Mouse (Mus musculus) megakaryocyte, adult 5-6 weeks (primary cell): ENCODE measurements around the gene Lax1. TPM values are rescaled to one million over a fixed set of nuclear protein-coding genes. Genes with fewer than 3 reads are reported as not detected.
"Not testable (repeated sequence)": the region's sequence is repeated elsewhere in the genome, so short reads cannot be mapped to it uniquely, and the experiment has no call there.

Experiments used
- ATAC-seq: 2 replicates; pipeline ENCODE4 v1.8.0; 2016; ENCODE audit warnings: mild to moderate bottlenecking, inconsistent platforms; ENCODE audit not compliant: poor library complexity, severe bottlenecking
- total RNA-seq, 2 experiments: library from RNA; stranded (forward) in 1 of 2; stranded (reverse) in 1 of 2; fragments of 153-499, 151-499 nt in 1 of 2; fragments of 221-1000, 200-1000 nt in 1 of 2; gene quantifications; 2 replicates each; pipeline versions ENCODE4 v1.2.3 to v1.2.4; 2015 to 2017

Lax1 gene
- total RNA-seq (2015) (0.96 and 1.0 TPM in 2 replicates), total RNA-seq (2017) (1.8 and 3.0 TPM in 2 replicates)

DNA sequence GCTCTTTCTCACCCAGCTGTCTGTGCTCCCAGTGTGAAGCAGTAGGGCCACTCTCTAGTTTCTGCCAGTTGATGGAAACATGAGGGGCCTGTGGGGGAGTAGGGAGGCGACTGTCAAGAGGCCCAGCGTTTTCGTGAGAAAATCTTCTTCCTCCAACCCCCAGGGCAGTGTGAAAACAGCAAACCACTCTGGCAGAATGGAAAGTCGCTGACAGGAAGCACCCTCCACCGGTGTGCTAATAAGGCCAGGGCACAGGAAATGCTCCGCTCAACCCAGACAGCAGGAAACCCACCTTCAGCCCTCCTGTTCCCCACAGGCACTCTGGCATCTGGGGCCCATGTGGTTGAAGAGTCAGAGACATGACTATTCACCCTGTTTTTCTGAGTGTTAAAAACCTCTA, at the start of gene Lax1:
TSS of gene Lax1 (minus strand) at position 212 of the 400 bp plus-strand sequence.
- peak; percentile 73 for ATAC-seq

DNA sequence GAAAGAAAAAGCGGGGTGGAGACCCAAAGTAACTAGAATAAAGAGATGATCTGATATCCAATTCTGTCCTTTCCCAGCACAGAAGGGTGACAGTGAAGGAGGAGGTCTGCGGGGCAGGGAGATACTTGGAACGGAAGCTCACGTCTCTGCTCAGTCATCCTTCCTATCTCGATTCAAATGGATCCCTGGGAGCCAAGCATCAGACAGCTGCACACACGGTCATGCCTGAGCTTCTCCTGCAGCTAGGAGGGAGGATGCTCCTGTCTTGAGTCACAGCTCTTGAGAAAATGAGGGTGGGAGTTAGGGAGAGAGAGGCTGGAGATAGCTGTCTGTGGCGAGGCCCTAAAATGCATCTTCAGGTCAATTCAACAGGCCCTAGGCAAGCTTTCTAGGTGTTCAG, 46.8 kb upstream of the Lax1 start:
- ATAC-seq: no peak

- ATAC-seq: no peak
Measured at GRCm38 (mm10) chr1:133735995-133736652, 46.2 kb upstream of the Lax1 start.

- no peak for ATAC-seq
Measured at GRCm38 (mm10) chr1:133732814-133733213, 42.9 kb upstream of the Lax1 start.

- no peak for ATAC-seq
Measured at GRCm38 (mm10) chr1:133728339-133728738, 38.4 kb upstream of the Lax1 start.

- ATAC-seq: no peak
Measured at GRCm38 (mm10) chr1:133720342-133720741, 30.4 kb upstream of the Lax1 start.

GRCm38 (mm10) chr1:133718786-133719185, 28.9 kb upstream of the Lax1 start:
- no peak for ATAC-seq

GRCm38 (mm10) chr1:133718296-133718695, 28.4 kb upstream of the Lax1 start:
- no peak for ATAC-seq

DNA sequence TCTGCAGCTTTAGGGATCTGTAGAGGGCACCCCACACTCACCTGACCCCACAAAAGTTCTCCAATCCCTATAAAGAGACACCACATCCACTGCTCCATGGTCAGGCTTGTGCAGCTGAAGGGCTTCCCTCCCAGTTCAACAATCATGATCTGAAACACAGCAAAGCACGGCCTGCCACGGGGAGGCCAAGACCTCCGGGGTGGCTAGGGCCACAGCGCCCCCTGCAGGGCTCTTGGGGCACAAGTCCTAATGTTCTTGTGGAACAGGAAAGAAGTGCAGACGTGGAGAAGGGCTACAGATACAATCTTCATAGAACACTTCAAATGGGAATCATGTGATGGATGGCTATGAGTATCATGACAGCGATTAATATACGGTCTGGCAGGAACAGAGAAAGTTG, 26.6 kb upstream of the Lax1 start:
- ATAC-seq: no peak

DNA sequence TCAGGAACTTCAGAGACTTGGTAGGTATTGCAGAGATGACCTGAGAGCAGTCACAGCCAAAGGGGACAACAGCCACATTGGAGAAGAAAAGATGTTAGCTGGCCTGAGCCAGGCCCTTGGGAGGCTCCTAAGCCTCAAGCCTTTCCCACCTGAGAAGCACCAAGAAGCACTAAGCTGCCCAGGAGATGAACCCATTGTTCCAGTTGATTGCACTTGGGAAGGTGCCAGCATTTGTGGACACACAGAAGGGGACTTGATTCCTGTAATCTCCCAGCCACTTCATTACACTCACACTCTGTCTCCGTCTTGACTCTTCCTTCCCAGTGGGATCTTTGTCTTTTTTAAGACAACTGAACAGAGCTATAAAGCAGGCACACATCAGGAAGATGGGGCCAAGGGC, 25.3 kb upstream of the Lax1 start:
- ATAC-seq: no peak

GRCm38 (mm10) chr1:133713009-133713370, 23.1 kb upstream of the Lax1 start:
- no peak for ATAC-seq

DNA sequence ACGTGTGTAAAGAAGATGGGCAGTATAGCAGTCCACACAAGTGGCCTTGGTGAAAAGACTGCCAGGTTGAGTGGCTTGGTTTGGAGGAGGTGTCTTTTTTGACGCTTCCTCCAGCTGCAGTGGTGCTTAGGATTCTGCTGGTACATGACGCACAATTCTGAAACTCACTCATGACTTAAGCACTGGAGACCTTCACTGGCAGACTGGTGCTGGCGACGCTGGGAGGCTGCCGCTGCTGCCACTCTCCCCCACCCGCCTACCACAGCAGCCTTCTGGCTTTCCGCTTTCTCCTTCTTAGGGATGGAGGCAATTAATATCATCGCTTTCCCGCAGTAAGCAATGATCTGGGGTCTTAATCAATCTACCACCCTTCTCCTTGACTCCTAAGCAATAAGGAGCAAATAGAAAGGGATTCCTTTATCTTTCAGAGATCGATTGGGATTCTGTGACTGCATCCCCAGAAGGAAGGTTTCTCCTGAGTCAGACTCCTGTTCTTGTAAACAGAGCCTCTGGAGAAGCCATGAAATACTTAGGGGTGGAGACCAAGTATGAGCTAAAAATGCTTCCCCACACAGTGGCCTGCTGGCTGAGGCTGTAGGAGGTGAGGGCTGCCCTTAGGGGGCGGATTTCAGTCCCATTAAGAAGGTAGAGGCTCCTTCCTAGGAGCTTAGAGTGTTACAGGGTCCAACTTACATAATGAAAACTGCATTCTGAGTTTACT, 22.5 kb upstream of the Lax1 start:
- ATAC-seq: no peak

DNA sequence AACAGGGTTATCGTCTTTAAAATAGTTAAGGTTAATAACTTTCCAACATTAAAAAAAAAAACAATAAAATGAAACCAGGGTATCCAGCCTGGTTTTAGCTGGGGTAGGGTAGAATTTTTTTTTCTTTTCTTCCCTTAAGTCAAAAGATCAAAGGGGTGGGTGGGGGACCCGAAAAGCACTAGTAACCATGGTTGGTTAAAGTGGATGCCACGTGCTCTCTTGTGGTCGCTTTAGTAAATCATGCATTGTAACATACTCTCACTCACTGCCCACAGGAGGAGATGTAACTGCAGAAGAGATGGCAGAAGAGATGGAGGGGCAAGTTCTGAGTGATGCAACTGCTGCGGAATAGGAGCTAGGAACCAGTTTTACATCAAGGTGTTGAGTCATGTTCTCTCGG, 21.5 kb upstream of the Lax1 start:
- 0 out of 2 replicates have a peak, but pooled peaks have one; percentile 38 for ATAC-seq

GRCm38 (mm10) chr1:133710895-133711294, 21.0 kb upstream of the Lax1 start:
- no peak for ATAC-seq

GRCm38 (mm10) chr1:133709292-133709691, 19.4 kb upstream of the Lax1 start:
- no peak for ATAC-seq

DNA sequence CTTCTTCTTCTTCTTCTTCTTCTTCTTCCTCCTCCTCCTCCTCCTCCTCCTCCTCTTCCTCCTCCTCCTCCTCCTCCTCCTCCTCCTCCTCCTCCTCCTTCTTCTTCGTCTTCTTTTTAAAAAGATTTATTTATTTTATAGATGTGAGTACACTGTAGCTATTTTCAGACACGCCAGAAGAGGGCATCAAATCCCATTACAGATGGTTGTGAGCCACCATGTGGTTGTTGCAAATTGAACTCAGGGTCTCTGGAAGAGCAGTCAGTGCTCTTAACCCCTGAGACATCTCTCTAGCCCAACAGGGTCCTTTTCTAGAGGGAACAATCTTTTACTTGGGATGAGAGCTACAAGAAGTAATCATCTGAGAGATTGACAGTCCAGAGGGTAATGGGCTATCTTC, 11.9 kb upstream of the Lax1 start:
- ATAC-seq: not testable (repeated sequence)

DNA sequence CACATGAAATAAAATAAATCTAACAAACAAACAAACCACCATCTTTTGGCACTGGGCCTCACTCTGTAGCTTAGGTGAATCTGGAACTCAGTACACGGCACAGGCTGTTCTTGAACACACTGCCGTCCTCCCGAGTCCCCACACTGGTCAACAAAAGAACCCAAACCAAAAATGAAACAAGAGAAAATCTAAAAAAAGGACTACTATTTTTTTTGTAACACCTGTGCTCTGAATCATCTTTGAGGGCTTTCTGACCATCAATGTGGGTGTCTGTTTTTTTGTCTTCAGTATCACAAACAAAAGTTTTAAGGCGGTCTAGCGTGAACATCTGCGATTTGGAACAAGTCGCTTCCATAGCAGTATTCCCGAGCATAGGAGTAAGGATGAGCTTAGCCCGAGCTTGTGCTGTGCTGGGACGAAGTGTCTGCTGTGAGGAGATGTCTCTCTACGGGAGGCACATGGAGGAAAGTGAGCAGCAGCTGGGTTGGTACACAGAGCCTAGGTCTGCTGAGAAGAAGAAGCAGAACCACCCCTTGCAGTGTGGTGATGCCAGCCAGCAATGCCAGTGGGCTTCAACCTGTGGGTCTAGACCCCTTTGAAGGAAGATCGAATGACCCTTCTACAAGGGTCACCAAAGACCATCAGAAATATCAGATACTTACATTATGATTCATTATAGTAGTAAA, 8.2 kb upstream of the Lax1 start:
- ATAC-seq: no peak

DNA sequence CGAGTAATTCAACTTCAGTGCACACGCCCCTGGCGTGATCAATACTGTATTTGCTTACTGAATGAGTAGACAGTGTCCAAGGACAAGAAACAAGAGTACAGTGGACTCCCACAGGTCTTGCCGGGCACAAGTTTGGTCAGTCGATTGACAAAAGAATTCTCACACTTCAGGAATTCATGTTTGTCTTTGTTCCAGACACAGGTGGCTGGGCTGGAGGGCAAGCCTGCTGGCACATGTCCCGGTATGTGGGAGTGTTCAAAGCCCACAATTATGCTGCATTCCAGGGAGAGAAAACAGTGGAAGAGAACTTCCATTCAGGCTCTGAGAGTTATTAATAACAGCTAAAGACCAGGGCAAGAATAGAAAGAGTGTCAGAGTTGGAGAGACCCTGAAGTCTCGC, 6.0 kb upstream of the Lax1 start:
- no peak for ATAC-seq

GRCm38 (mm10) chr1:133694876-133695275, 5.0 kb upstream of the Lax1 start:
- ATAC-seq: peak; percentile 55

DNA sequence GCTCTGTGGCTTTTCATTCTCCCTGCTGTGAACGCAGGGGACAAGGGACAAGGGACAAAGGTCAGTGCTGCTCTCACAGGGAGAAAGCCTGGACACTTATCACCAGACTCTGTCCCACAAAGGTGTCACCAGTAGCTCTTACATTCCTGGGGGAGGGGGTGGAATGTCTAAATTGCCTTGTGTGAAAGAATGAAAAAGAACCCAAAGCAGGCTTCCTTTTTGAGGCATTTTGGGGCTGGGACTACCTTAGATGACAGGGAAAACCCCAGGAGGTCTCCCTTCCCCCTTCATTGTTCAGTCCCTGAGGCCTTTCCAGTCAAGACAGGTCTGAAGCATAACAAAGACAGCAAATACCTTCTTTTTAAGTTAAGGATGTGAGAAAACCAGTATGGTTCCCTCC, 4.4 kb upstream of the Lax1 start:
- ATAC-seq: no peak

DNA sequence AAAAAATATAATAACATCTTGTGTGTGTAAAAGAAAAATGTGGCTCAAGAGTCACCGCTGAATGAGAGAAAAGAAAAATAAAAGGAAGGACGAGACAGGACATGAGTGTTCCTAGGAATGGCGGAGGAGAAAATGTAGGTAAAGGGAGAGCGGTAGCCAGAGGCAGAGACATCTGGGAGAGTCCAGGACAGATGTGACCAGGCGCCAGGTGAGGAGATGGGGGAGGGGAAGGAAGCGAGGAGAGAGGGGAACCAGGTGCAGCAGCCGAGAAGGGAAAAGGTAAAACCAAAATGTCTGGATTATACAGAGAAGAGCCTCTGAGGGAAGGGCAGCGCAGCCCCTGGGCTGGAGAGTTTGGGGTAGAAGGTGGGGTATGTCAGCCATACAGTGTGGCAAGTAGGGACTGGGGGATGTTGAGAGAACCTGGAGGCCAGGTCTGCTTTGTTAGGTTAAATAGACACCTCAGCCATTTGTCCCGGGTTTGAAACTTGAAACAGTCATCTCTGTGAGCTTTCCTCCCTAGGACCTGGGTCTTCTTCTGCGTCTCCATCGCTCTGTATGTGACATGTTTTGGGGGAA, 3.7 kb upstream of the Lax1 start:
- no peak for ATAC-seq

- no peak for ATAC-seq
Measured at GRCm38 (mm10) chr1:133692195-133692594, 2.3 kb upstream of the Lax1 start.
